Mouse (Mus musculus): ENCODE results near the gene Dnajc3.

Dnajc3 gene

GRCm38 (mm10) chr14:118984161-118984560, 46.4 kb downstream of the Dnajc3 start:
- 88% methylated on average over 4 of the region's 4 CpGs for WGBS

- WGBS: 44% methylated on average over 16 of the region's 16 CpGs
Measured at GRCm38 (mm10) chr14:118986653-118987522, 49.1 kb downstream of the Dnajc3 start.

- 77% methylated on average over 13 of the region's 13 CpGs for WGBS
Measured at GRCm38 (mm10) chr14:118987523-118988496, 50.0 kb downstream of the Dnajc3 start.

- 92% methylated on average over 9 of the region's 9 CpGs for WGBS
Measured at GRCm38 (mm10) chr14:118995226-118995925, 57.6 kb downstream of the Dnajc3 start.

- 14% methylated on average over 5 of the region's 5 CpGs for WGBS
Measured at GRCm38 (mm10) chr14:119005834-119006233, 68.1 kb downstream of the Dnajc3 start.

GRCm38 (mm10) chr14:119006441-119007102, 68.8 kb downstream of the Dnajc3 start:
- 1% methylated on average over 49 of the region's 49 CpGs for WGBS

GRCm38 (mm10) chr14:119007103-119007951, 69.6 kb downstream of the Dnajc3 start:
- 1% methylated on average over 13 of the region's 13 CpGs for WGBS

GRCm38 (mm10) chr14:119008031-119008590, 70.3 kb downstream of the Dnajc3 start:
- WGBS: 46% methylated on average over 7 of the region's 7 CpGs

- WGBS: 98% methylated on average over 2 of the region's 2 CpGs
Measured at GRCm38 (mm10) chr14:119009531-119009930, 71.8 kb downstream of the Dnajc3 start.

GRCm38 (mm10) chr14:119012607-119013431, 75.0 kb downstream of the Dnajc3 start:
- 60% methylated on average over 23 of the region's 23 CpGs for WGBS

GRCm38 (mm10) chr14:119013549-119013948, 75.8 kb downstream of the Dnajc3 start:
- 60% methylated on average over 12 of the region's 12 CpGs for WGBS

GRCm38 (mm10) chr14:119025889-119026288, 88.1 kb downstream of the Dnajc3 start:
- 64% methylated on average over 5 of the region's 5 CpGs for WGBS

GRCm38 (mm10) chr14:119027130-119027529, 89.4 kb downstream of the Dnajc3 start:
- 34% methylated on average over 4 of the region's 4 CpGs for WGBS

GRCm38 (mm10) chr14:119027675-119028253, 90.0 kb downstream of the Dnajc3 start:
- WGBS: 60% methylated on average over 2 of the region's 2 CpGs

Measured in cerebral cortex, adult 2 months (tissue).